Mouse (Mus musculus) cerebellum, adult 2 months (tissue): Measurements from ENCODE around the gene Heatr1. TPM values are rescaled to one million over a fixed set of nuclear protein-coding genes. Genes with fewer than 3 reads are reported as not detected.

Source experiments
- DNase-seq, 2 experiments: peaks; one replicate each; pipeline ENCODE4 v3.0.0; 2021
- H3K27ac ChIP-seq: fragments of 200-500 bp; 2 replicates; pipeline ENCODE4 v1.5.1; 2012; ENCODE audit warnings: low read length, control low read depth, inconsistent platforms; ENCODE audit not compliant: insufficient read depth
- H3K27me3 ChIP-seq: fragments of 200-500 bp; 2 replicates; pipeline ENCODE4 v1.6.1; 2012; ENCODE audit warnings: inconsistent platforms, mild to moderate bottlenecking, low read length, moderate library complexity; ENCODE audit not compliant: control insufficient read depth, insufficient read depth
- H3K4me1 ChIP-seq: fragments of 200-500 bp; 2 replicates; pipeline ENCODE4 v1.6.1; 2011; ENCODE audit warnings: low read length; ENCODE audit not compliant: control insufficient read depth, insufficient read depth
- H3K4me3 ChIP-seq: fragments of 200-500 bp; replicated peaks from 2 replicates; pipeline ENCODE3; 2011; ENCODE audit warnings: mild to moderate bottlenecking, low read depth, low read length, control low read depth; ENCODE audit not compliant: insufficient read depth
- CTCF ChIP-seq: fragments of 200-500 bp; IDR thresholded peaks from 2 replicates; pipeline ENCODE4 v1.5.1; 2011; ENCODE audit warnings: low read depth, mild to moderate bottlenecking, control low read depth, low read length, moderate library complexity, borderline replicate concordance; ENCODE audit not compliant: insufficient read depth
- POLR2A ChIP-seq: fragments of 200-500 bp; IDR thresholded peaks from 2 replicates; pipeline ENCODE4 v1.6.1; 2011; ENCODE audit warnings: low read length, control low read depth, borderline replicate concordance; ENCODE audit not compliant: insufficient read depth
- WGBS: fragments of 180-500 bp; shearing (Covaris S2); methylation state at CpG from one replicate; pipeline ENCODE4 v1.1.7; 2018; 5-methylcytosine and 5-hydroxymethylcytosine counted together
- polyA plus RNA-seq: library from polyadenylated mRNA; depleted of rRNA; stranded (reverse); fragments of >200 nt; gene quantifications from 2 replicates; pipeline ENCODE4 v1.2.3, GENCODE M21; 2012

Heatr1 gene
- polyA plus RNA-seq, 1 experiment: 19.2 TPM

- H3K27me3 ChIP-seq: no peaks in the 10 kb centered on the region
- H3K4me3 ChIP-seq: no peak overlapping the region
- DNase-seq: no peak
- no peak for TF ChIP-seq CTCF
- no peak for TF ChIP-seq POLR2A
- no peak overlapping the region for H3K27ac ChIP-seq
- 93% methylated on average over 13 of the region's 13 CpGs for WGBS
- no peaks in the 10 kb centered on the region for H3K4me1 ChIP-seq
Measured at GRCm38 (mm10) chr13:12428556-12428955, 33.7 kb downstream of the Heatr1 start.

- 77% methylated on average over 5 of the region's 5 CpGs for WGBS
- Histone ChIP-seq H3K4me3 (no peak overlapping the region), H3K27ac (no peak overlapping the region), H3K27me3 (no peaks in the 10 kb centered on the region), H3K4me1 (no peaks in the 10 kb centered on the region)
- no peak for TF ChIP-seq POLR2A
- TF ChIP-seq CTCF: no peak
- DNase-seq: no peak
Measured at GRCm38 (mm10) chr13:12433843-12434242, 39.0 kb downstream of the Heatr1 start.

- no peak for DNase-seq
- Histone ChIP-seq H3K4me3 (no peak overlapping the region), H3K27ac (no peak overlapping the region), H3K27me3 (no peaks in the 10 kb centered on the region), H3K4me1 (no peaks in the 10 kb centered on the region)
- TF ChIP-seq POLR2A (no peak), CTCF (no peak)
- WGBS: 86% methylated on average over 3 of the region's 3 CpGs
Measured at GRCm38 (mm10) chr13:12439586-12439985, 44.8 kb downstream of the Heatr1 start.

- TF ChIP-seq CTCF (no peak), POLR2A (no peak)
- no peak overlapping the region for H3K4me3 ChIP-seq
- H3K27ac ChIP-seq: no peak overlapping the region
- WGBS: 91% methylated on average over 6 of the region's 6 CpGs
- no peak for DNase-seq
- H3K27me3 ChIP-seq: no peaks in the 10 kb centered on the region
- no peaks in the 10 kb centered on the region for H3K4me1 ChIP-seq
Measured at GRCm38 (mm10) chr13:12440813-12441212, 46.0 kb downstream of the Heatr1 start.

GRCm38 (mm10) chr13:12442008-12442587 lies 47.3 kb downstream of the Heatr1 start:
- WGBS: 32% methylated on average over 2 of the region's 2 CpGs
- H3K27ac ChIP-seq: 0 out of 2 replicates have a peak overlapping the region, but pooled peaks have one; percentile 39
- H3K4me3 ChIP-seq: no peak overlapping the region
- TF ChIP-seq CTCF: no peak
- no peak for TF ChIP-seq POLR2A
- H3K4me1 ChIP-seq: no peaks in the 10 kb centered on the region
- no peak for DNase-seq
- no peaks in the 10 kb centered on the region for H3K27me3 ChIP-seq

GRCm38 (mm10) chr13:12453150-12453549 lies 58.3 kb downstream of the Heatr1 start:
- Histone ChIP-seq H3K4me3 (no peak overlapping the region), H3K27me3 (no peaks in the 10 kb centered on the region), H3K4me1 (peaks cover 15% of the 10 kb centered on the region), H3K27ac (peak overlapping the region; percentile 49)
- 20% methylated on average over 14 of the region's 14 CpGs for WGBS
- TF ChIP-seq CTCF (no peak), POLR2A (no peak)
- DNase-seq: peak; percentile 53 to 68

- H3K27ac ChIP-seq: no peak overlapping the region
- WGBS: 69% methylated on average over 7 of the region's 7 CpGs
- H3K4me1 ChIP-seq: peaks cover 15% of the 10 kb centered on the region
- no peak for TF ChIP-seq CTCF
- TF ChIP-seq POLR2A: no peak
- DNase-seq: no peak
- H3K27me3 ChIP-seq: no peaks in the 10 kb centered on the region
- H3K4me3 ChIP-seq: no peak overlapping the region
Measured at GRCm38 (mm10) chr13:12454686-12455390, 60.0 kb downstream of the Heatr1 start.

- Histone ChIP-seq H3K27ac (no peak overlapping the region), H3K4me1 (peaks cover 15% of the 10 kb centered on the region), H3K4me3 (no peak overlapping the region), H3K27me3 (no peaks in the 10 kb centered on the region)
- TF ChIP-seq POLR2A: no peak
- TF ChIP-seq CTCF: no peak
- 86% methylated on average over 7 of the region's 7 CpGs for WGBS
- DNase-seq: no peak
Measured at GRCm38 (mm10) chr13:12456711-12457110, 61.9 kb downstream of the Heatr1 start.
